Mouse (Mus musculus) midbrain, embryonic 14.5 days (tissue): ENCODE results near the gene Sh2b1. TPM values are rescaled to one million over a fixed set of nuclear protein-coding genes. Genes with fewer than 3 reads are reported as not detected.

Source experiments
- ATAC-seq: fragments of 200-750 bp; cut with Nextera tagmentation; 2 replicates; pipeline ENCODE4 v1.8.0; 2017; ENCODE audit warnings: moderate number of reproducible peaks, moderate library complexity; ENCODE audit not compliant: low FRiP score, low TSS enrichment
- DNase-seq: peaks from one replicate; pipeline ENCODE4 v3.0.0-alpha.2; 2015
- H3K27ac ChIP-seq: fragments of 300-500 bp; sonication (generic); replicated peaks from 2 replicates; pipeline ENCODE4 v1.5.1; 2014; ENCODE audit warnings: mild to moderate bottlenecking, low read depth, low read length, moderate library complexity
- H3K27me3 ChIP-seq: fragments of 300-500 bp; sonication (generic); 2 replicates; pipeline ENCODE4 v1.6.1; 2014; ENCODE audit warnings: low read length, control low read depth, mixed read lengths; ENCODE audit not compliant: control insufficient read depth, insufficient read depth
- H3K36me3 ChIP-seq: fragments of 300-500 bp; sonication (generic); 2 replicates; pipeline ENCODE4 v1.6.1; 2014; ENCODE audit warnings: low read length, control low read depth; ENCODE audit not compliant: control insufficient read depth, insufficient read depth
- H3K4me1 ChIP-seq: fragments of 300-500 bp; sonication (generic); 2 replicates; pipeline ENCODE4 v1.6.1; 2014; ENCODE audit warnings: mild to moderate bottlenecking, antibody characterized with exemption, low read length, control low read depth; ENCODE audit not compliant: control insufficient read depth, insufficient read depth
- H3K4me2 ChIP-seq: fragments of 300-500 bp; sonication (generic); 2 replicates; pipeline ENCODE4 v1.6.1; 2014; ENCODE audit warnings: mild to moderate bottlenecking, low read length, moderate library complexity
- H3K4me3 ChIP-seq: fragments of 300-500 bp; sonication (generic); replicated peaks from 2 replicates; pipeline ENCODE4 v1.5.1; 2014; ENCODE audit warnings: low read depth, low read length
- H3K9ac ChIP-seq: fragments of 300-500 bp; sonication (generic); replicated peaks from 2 replicates; pipeline ENCODE4 v1.6.1; 2014; ENCODE audit warnings: mild to moderate bottlenecking, low read length, moderate library complexity
- H3K9me3 ChIP-seq: fragments of 300-500 bp; sonication (generic); 2 replicates; pipeline ENCODE4 v1.6.1; 2016; ENCODE audit warnings: low read length, control low read depth, mixed read lengths; ENCODE audit not compliant: control insufficient read depth
- WGBS: fragments of 180-500 bp; shearing (Covaris S2); extraction: QIAGEN DNeasy Blood & Tissue Kit; methylation state at CpG from one replicate; pipeline ENCODE4 v1.1.7; 2014; 5-methylcytosine and 5-hydroxymethylcytosine counted together
- polyA plus RNA-seq: library from polyadenylated mRNA; unstranded; fragments of >200 nt; fragmentation: Nextera tagmentation; extraction: Ambion mirVana; gene quantifications from 2 replicates; pipeline ENCODE4 v1.2.1, GENCODE M21; 2014

The Sh2b1 gene
- polyA plus RNA-seq, 1 experiment from 2014 or later = 67.5 TPM

DNA sequence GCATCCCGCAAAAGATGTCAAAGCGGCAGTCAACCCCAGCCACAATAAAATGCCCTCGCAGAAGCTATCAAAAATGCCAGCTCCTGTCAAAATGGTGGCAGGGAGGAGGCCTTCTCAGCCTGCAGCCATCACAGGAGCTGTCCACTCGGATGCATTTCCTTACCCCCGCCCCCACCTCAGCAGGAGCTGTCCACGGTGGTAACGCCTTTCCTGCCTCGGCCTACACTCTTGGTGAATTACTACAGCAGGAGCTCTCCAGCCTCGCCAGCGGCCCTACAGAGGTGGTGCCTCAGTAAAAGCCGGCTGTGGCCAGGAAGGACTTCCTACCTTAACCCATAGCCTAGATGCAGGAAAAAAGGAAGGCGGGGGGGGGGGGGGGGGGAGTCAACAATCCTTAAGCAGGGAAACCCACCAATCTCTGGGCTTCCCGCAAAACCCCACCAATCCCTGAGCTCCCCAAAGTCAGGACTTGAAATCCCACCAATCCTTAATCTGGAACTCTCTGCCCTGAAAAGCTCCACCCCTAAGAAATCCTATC, 47.8 kb downstream of the Sh2b1 start:
- Histone ChIP-seq H3K4me2 (no peak overlapping the region), H3K9ac (no peak overlapping the region; the same call in 1 of the 2 replicates)

DNA sequence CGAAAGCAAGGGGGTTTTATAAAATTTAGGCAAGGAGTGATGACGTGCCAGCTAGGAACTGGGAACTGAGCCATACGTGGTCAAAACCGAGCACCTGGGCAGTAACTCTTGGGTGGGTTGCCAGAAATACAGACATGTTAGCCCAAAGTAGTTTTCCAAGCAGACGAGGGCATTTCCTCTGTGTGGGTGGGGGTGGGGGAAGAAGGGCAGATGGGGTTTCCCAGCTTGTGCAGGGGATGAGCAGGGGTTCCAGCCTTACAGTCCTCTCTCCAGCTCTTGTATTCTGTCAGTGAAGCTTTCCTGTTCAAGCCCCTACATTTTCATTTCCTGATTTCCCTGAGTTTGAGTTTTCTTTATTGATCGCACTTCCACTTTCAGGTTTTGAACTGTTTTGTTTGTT, 51.1 kb downstream of the Sh2b1 start:
- Histone ChIP-seq H3K4me2 (no peak overlapping the region), H3K9me3 (no peaks in the 10 kb centered on the region), H3K4me1 (peaks cover 8% of the 10 kb centered on the region), H3K9ac (no peak overlapping the region), H3K27ac (no peak overlapping the region), H3K4me3 (no peak overlapping the region), H3K36me3 (no peaks in the 10 kb centered on the region), H3K27me3 (no peaks in the 10 kb centered on the region)
- WGBS = 87% methylated on average over 6 of the region's 6 CpGs
- DNase-seq (no peak), ATAC-seq (no peak)

More for the DNA sequence above, 47.8 kb downstream of the Sh2b1 start:
- 68% methylated on average over 12 of the region's 13 CpGs for WGBS
- ATAC-seq (no peak), DNase-seq (no peak)
- H3K27ac ChIP-seq = no peak overlapping the region
- H3K4me1 ChIP-seq = peaks cover 14% of the 10 kb centered on the region
- H3K9me3 ChIP-seq = no peaks in the 10 kb centered on the region
- no peaks in the 10 kb centered on the region for H3K27me3 ChIP-seq
- no peak overlapping the region for H3K4me3 ChIP-seq
- H3K36me3 ChIP-seq = no peaks in the 10 kb centered on the region

DNA sequence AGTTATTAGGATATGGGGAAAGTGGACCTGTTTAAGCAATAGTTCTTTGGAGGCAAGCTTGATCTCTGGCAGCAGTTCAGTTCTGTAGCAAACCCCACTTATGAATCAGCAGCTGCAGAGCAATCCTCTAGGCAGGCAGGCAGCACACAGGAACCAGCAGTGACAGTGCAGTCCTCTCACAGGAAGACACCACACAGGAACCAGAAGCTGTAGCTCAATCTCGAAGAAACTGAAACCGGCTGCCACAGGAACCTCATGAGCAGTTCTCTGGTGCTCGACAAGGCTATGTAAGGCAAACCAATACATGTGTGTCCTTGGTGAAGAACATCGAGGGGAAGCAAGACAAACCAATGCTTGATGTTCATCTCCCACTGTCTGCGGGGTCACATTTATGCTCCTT, 53.5 kb downstream of the Sh2b1 start:
- Histone ChIP-seq H3K4me2 (no peak overlapping the region), H3K9me3 (no peaks in the 10 kb centered on the region), H3K27me3 (no peaks in the 10 kb centered on the region), H3K4me1 (no peaks in the 10 kb centered on the region), H3K9ac (no peak overlapping the region), H3K4me3 (no peak overlapping the region), H3K27ac (no peak overlapping the region), H3K36me3 (no peaks in the 10 kb centered on the region)
- DNase-seq = no peak
- 93% methylated on average over 5 of the region's 5 CpGs for WGBS
- no peak for ATAC-seq

DNA sequence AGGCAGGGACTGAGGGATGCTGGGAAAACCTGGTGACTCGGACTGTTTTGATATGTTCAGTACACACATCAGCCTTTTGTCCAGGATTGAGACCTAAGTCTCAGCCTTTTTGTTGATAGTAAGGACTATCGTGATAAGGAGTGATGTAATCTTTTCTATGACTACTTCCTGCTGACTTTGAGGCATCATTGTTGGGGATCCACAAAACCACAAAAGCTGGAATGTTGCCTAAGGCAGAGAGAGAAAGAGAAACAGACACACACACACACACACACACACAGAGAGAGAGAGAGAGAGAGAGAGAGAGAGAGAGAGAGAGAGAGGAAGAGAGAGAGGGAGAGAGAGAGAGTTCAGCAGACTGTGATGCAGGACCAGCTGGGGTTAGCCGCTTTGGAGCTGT, 56.7 kb downstream of the Sh2b1 start:
- 67% methylated on average over 3 of the region's 3 CpGs for WGBS
- no peak for DNase-seq
- Histone ChIP-seq H3K9me3 (no peaks in the 10 kb centered on the region), H3K4me3 (no peak overlapping the region), H3K4me2 (no peak overlapping the region), H3K4me1 (no peaks in the 10 kb centered on the region), H3K27ac (no peak overlapping the region), H3K27me3 (no peaks in the 10 kb centered on the region), H3K9ac (no peak overlapping the region), H3K36me3 (no peaks in the 10 kb centered on the region)
- no peak for ATAC-seq

DNA sequence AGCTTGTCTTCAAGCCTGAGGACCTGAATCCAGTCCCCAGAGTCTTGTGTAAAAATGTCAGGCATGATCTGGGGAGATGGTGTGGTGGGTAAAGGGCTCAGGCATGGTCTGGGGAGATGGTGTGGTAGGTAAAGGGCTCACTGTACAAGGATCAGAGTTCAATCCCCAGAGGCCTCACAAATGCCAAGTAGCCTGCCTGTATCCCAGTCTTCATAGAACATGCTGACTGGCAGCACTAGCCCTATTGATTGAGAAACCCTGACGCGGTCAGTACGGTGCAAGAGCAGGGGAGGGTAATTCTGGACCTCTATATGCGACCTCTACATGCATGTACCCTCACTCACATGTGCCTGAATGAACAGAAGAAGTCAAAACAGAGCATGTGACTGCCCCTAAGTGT, 57.6 kb downstream of the Sh2b1 start:
- no peak overlapping the region for H3K4me2 ChIP-seq
- no peaks in the 10 kb centered on the region for H3K4me1 ChIP-seq
- no peaks in the 10 kb centered on the region for H3K36me3 ChIP-seq
- no peaks in the 10 kb centered on the region for H3K9me3 ChIP-seq
- no peak overlapping the region for H3K27ac ChIP-seq
- DNase-seq (no peak), ATAC-seq (no peak)
- H3K9ac ChIP-seq = no peak overlapping the region
- 64% methylated on average over 4 of the region's 4 CpGs for WGBS
- H3K4me3 ChIP-seq = no peak overlapping the region
- no peaks in the 10 kb centered on the region for H3K27me3 ChIP-seq

DNA sequence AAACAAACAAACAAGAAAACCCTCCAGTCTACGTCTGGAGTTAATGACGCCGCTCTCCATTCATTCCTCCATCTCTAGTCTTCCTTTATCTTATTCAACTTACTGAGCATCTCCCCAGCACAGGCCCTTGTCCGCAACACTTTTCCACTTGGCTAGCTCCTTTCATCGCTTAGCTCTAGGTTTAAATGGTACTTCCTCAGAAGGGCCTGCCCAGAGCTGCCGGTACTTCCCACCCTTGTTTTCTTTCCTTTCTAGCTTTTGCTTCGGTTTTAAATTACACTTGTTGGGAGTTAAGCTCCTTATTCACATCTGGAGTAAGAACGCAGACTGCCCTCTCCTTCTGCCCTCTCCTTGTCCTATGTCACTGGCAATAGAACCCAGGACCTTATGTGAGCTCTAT, 58.2 kb downstream of the Sh2b1 start:
- Histone ChIP-seq H3K27ac (no peak overlapping the region), H3K9ac (no peak overlapping the region), H3K27me3 (no peaks in the 10 kb centered on the region), H3K9me3 (no peaks in the 10 kb centered on the region), H3K4me1 (no peaks in the 10 kb centered on the region), H3K36me3 (no peaks in the 10 kb centered on the region), H3K4me3 (no peak overlapping the region), H3K4me2 (no peak overlapping the region)
- no peak for DNase-seq
- no peak for ATAC-seq
- WGBS = 10% methylated on average over 8 of the region's 8 CpGs

Other genes with a start within 250 kb of the Sh2b1 start
- 391 and 401 TPM in 2 replicates for gene Sbk1, start 202.8 kb downstream of the Sh2b1 start, polyA plus RNA-seq
- gene Lat, start 105.9 kb downstream of the Sh2b1 start, polyA plus RNA-seq = 0.65 and 0.92 TPM in 2 replicates
- gene Spns1, start 98.0 kb downstream of the Sh2b1 start, polyA plus RNA-seq = 60.4 and 74.5 TPM in 2 replicates
- gene Nfatc2ip, start 78.7 kb downstream of the Sh2b1 start, polyA plus RNA-seq = 3.5 and 4.9 TPM in 2 replicates
- not detected in 2 replicates for gene Cd19, start 60.5 kb downstream of the Sh2b1 start, polyA plus RNA-seq
- gene Rabep2, start 46.7 kb downstream of the Sh2b1 start, polyA plus RNA-seq = 19.6 and 22.1 TPM in 2 replicates
- 0.39 TPM in 1 of 2 replicates, not detected in the other for gene Atp2a1, start 12.3 kb downstream of the Sh2b1 start, polyA plus RNA-seq
- gene Tufm, start 11.9 kb upstream of the Sh2b1 start, polyA plus RNA-seq = 118 and 135 TPM in 2 replicates
- 51.8 and 73.2 TPM in 2 replicates for gene Atxn2l, start 28.0 kb upstream of the Sh2b1 start, polyA plus RNA-seq
- 171 and 174 TPM in 2 replicates for gene Eif3c, start 91.0 kb upstream of the Sh2b1 start, polyA plus RNA-seq
- gene Apobr, start 109.5 kb upstream of the Sh2b1 start, polyA plus RNA-seq = 0.28 and 0.55 TPM in 2 replicates
- gene Cln3, start 110.4 kb upstream of the Sh2b1 start, polyA plus RNA-seq = 26.5 and 27.7 TPM in 2 replicates
- not detected in 2 replicates for gene Il27, start 119.5 kb upstream of the Sh2b1 start, polyA plus RNA-seq
- 0.84 and 5.8 TPM in 2 replicates for gene Nupr1, start 155.4 kb upstream of the Sh2b1 start, polyA plus RNA-seq
- 64.6 and 71.3 TPM in 2 replicates for gene Sgf29, start 173.9 kb upstream of the Sh2b1 start, polyA plus RNA-seq
- 0.38 and 2.6 TPM in 2 replicates for gene Sult1a1, start 201.0 kb upstream of the Sh2b1 start, polyA plus RNA-seq
- gene Bola2, start 220.0 kb upstream of the Sh2b1 start, polyA plus RNA-seq = 128 and 164 TPM in 2 replicates
- gene Slx1b, start 220.4 kb upstream of the Sh2b1 start, polyA plus RNA-seq = 10.6 and 13.7 TPM in 2 replicates
- 95.0 and 115 TPM in 2 replicates for gene Coro1a, start 232.4 kb upstream of the Sh2b1 start, polyA plus RNA-seq